Mouse (Mus musculus) urinary bladder, postnatal 0 days (tissue): ENCODE results near the gene Adam22. TPM values are rescaled to one million over a fixed set of nuclear protein-coding genes. Genes with fewer than 3 reads are reported as not detected.

ENCODE experiments used
- microRNA-seq: library from miRNA; unstranded; fragments of <30 nt; microRNA quantifications from one replicate; pipeline ENCODE4, GENCODE M21; 2016
- polyA plus RNA-seq: library from polyadenylated mRNA; unstranded; fragments of >200 nt; fragmentation: Nextera tagmentation; extraction: Ambion mirVana; gene quantifications from 2 replicates; pipeline ENCODE4 v1.2.1, GENCODE M21; 2015

Gene Adam22
- polyA plus RNA-seq, result 7.6 and 10.5 TPM in 2 replicates

DNA sequence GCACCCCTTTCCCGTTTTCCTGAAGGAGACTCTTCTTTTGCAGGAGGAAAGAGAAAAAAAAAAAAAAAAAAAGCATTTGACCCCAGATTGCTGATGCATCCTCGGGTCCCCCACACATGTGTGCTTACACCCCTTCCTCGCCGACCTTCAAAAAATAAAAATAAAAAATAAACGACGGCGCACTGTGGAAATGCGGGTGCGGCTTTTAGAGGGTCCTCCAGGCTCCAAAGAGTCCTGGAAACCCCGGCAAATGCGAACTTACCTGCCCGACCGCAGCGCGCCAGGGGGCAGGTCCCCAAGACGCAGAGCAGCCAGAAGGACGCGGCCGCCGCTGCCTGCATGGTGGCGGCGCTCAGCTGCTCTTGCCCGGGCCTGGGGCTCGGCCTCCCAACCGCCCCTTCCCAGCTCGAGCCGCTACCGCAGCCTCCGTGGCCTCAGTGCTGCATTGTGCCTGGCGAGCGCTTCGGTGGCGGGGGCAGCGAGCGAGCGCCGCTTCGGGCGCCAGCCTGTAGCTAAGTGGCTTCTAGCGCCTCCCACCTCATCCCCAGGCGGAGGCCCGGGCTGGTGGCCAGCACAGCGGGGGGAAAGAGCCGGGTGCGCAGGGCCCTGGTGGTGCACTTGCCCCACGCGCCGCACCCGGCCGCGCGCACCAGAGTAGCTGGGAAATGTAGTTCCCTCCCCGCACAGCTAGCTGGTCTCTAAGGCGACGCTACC lies at the start of gene Adam22:
Gene Adam22 (minus strand): TSS at position 547 of the 714 bp plus-strand sequence.

DNA sequence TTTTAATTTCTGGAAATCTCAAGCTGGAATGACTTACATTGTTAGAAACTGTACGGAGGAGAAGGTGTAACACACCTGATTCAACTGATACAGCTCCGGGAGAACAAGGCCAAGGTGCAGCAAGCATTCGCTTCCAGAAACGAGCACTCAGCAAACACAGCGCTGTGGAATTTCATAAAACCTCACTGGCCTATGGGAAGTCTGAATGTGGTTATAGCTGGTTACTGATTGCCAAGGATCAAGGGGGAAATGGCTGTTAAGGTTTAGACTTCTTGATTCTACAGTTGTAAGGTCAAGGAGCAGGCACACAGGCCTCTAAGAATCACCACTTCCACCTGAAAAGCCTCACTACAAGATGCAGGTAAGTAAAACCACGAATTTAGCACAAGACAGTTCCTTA lies 322.1 kb downstream of the Adam22 start, which contains the start of gene Sri:
Gene Sri (plus strand): TSS at position 224 of the 400 bp plus-strand sequence.

Small RNA genes within 50 kb of the gene (microRNA-seq; reads per million reads assigned to microRNA genes)
- gene Gm24196, result not detected

Other genes starting within 250 kb of the Adam22 start
- 7.2 and 11.3 TPM in 2 replicates for gene Dbf4, start 54.6 kb upstream of the Adam22 start, polyA plus RNA-seq
- gene Slc25a40, start 54.7 kb upstream of the Adam22 start, polyA plus RNA-seq, result 8.5 and 11.6 TPM in 2 replicates